In genomic region chr6:114659278-114659991, GRCm38 (mm10) we compare ENCODE assay signal across 13 mouse cellular contexts. TPM values are rescaled to one million over a fixed set of nuclear protein-coding genes. Genes with fewer than 3 reads are reported as not detected.
DNase-seq lines count a peak whose midpoint lies in the region; ATAC-seq and TF ChIP-seq lines count a peak whose summit lies in the region.
"Had no signal": no experiment of that assay in that cellular context is flagged by ENCODE, and none has a peak within 500 bp of the region (broad histone marks: within the 10 kb centered on the region; RNA-seq: fewer than 3 reads in every experiment).

No protein-coding gene starts in this region.

- WGBS in heart, embryonic 11.5 days (ENCODE audit: insufficient replicate concordance), result 38% methylated on average over 4 of the region's 4 CpGs
- whole genome bisulfite sequencing in liver, embryonic 15.5 days (ENCODE audit: insufficient replicate concordance), result 15% methylated on average over 4 of the region's 4 CpGs
- WGBS in stomach, embryonic 16.5 days, result 70% methylated on average over 4 of the region's 4 CpGs
- 81% methylated on average over 4 of the region's 4 CpGs for WGBS in hindbrain, embryonic 13.5 days

- H3K4me2 ChIP-seq in heart, embryonic 11.5 days, result no peak overlapping the region
- H3K4me2 ChIP-seq in liver, embryonic 15.5 days, result peak overlapping the region; percentile 67
- no peak overlapping the region for H3K4me2 ChIP-seq in stomach, embryonic 16.5 days (ENCODE audit: low read depth, low read length)
- H3K4me2 ChIP-seq in hindbrain, embryonic 13.5 days, result no peak overlapping the region
- H3K4me2 ChIP-seq: hindbrain, embryonic 12.5 days; midbrain, embryonic 12.5 days; neural tube, embryonic 13.5 days had no signal

- peak; percentile 84 for ATAC-seq in heart, embryonic 11.5 days (replicated peaks; ENCODE audit: insufficient number of reproducible peaks, low FRiP score, low TSS enrichment)
- ATAC-seq in liver, embryonic 15.5 days (ENCODE audit: insufficient read depth), result peak; percentile 95
- ATAC-seq in stomach, embryonic 16.5 days (ENCODE audit: insufficient read depth, low FRiP score), result 0 out of 2 replicates have a peak, but pooled peaks have one; percentile 44
- no peak for ATAC-seq in hindbrain, embryonic 13.5 days (ENCODE audit: low FRiP score)

- no peak for TF ChIP-seq CTCF in testis, adult 2 months (IDR thresholded peaks at IDR 0.05; ENCODE audit: control insufficient read depth, insufficient read depth, insufficient replicate concordance, low read depth, low read length)

- H3K4me3 ChIP-seq in heart, embryonic 11.5 days (ENCODE audit: low read depth, low read length), result no peak overlapping the region
- peak overlapping the region; percentile 17 for H3K4me3 ChIP-seq in testis, adult 2 months (ENCODE audit: control insufficient read depth, low read depth, low read length)
- H3K4me3 ChIP-seq in liver, embryonic 15.5 days (replicated peaks), result peak overlapping the region; percentile 27
- H3K4me3 ChIP-seq in stomach, embryonic 16.5 days (replicated peaks; ENCODE audit: low read length), result no peak overlapping the region
- no peak overlapping the region for H3K4me3 ChIP-seq in hindbrain, embryonic 13.5 days
- H3K4me3 ChIP-seq: hindbrain, embryonic 12.5 days; midbrain, embryonic 12.5 days; neural tube, embryonic 13.5 days had no signal

- TF ChIP-seq POLR2A in testis, adult 2 months (IDR thresholded peaks at IDR 0.05; ENCODE audit: control insufficient read depth, low read depth, low read length), result 0 out of 2 replicates have a peak, but pooled peaks have one; percentile 11

- DNase-seq in heart, adult 8-10 months (ENCODE audit: low spot score), result no peak
- DNase-seq in testis, postnatal 10 days (ENCODE audit: low spot score), result no peak
- no peak for DNase-seq in adrenal gland, postnatal 36 days
- DNase-seq: B cell, adult 2 months; kidney, adult 8-10 months had no signal

- H3K36me3 ChIP-seq in heart, embryonic 11.5 days (ENCODE audit: control insufficient read depth, insufficient read depth, low read length), result no peaks in the 10 kb centered on the region
- no peaks in the 10 kb centered on the region for H3K36me3 ChIP-seq in testis, adult 2 months (ENCODE audit: control insufficient read depth, insufficient read depth, low read length)
- H3K36me3 ChIP-seq in liver, embryonic 15.5 days (replicated peaks), result no peaks in the 10 kb centered on the region
- H3K36me3 ChIP-seq in stomach, embryonic 16.5 days (ENCODE audit: control insufficient read depth, insufficient read depth, low read length), result no peaks in the 10 kb centered on the region
- H3K36me3 ChIP-seq in hindbrain, embryonic 13.5 days, result no peaks in the 10 kb centered on the region
- H3K36me3 ChIP-seq: hindbrain, embryonic 12.5 days; midbrain, embryonic 12.5 days; neural tube, embryonic 13.5 days had no signal

- peak overlapping the region; percentile 43; the same call in 1 of the 2 replicates for H3K9ac ChIP-seq in heart, embryonic 11.5 days (ENCODE audit: low read depth, low read length)
- peak overlapping the region; percentile 33 for H3K9ac ChIP-seq in liver, embryonic 15.5 days
- H3K9ac ChIP-seq in stomach, embryonic 16.5 days (ENCODE audit: low read length), result no peak overlapping the region
- no peak overlapping the region for H3K9ac ChIP-seq in hindbrain, embryonic 13.5 days
- H3K9ac ChIP-seq: hindbrain, embryonic 12.5 days; midbrain, embryonic 12.5 days; neural tube, embryonic 13.5 days had no signal

- H3K9me3 ChIP-seq in heart, embryonic 11.5 days (replicated peaks; ENCODE audit: control insufficient read depth, low read length), result no peaks in the 10 kb centered on the region
- no peaks in the 10 kb centered on the region for H3K9me3 ChIP-seq in liver, embryonic 15.5 days (replicated peaks)
- no peaks in the 10 kb centered on the region for H3K9me3 ChIP-seq in stomach, embryonic 16.5 days (replicated peaks; ENCODE audit: control insufficient read depth, low read length)
- no peaks in the 10 kb centered on the region for H3K9me3 ChIP-seq in hindbrain, embryonic 13.5 days
- H3K9me3 ChIP-seq: hindbrain, embryonic 12.5 days; midbrain, embryonic 12.5 days; neural tube, embryonic 13.5 days had no signal

- H3K4me1 ChIP-seq in heart, embryonic 11.5 days (ENCODE audit: control insufficient read depth, insufficient read depth, low read length), result peaks cover 9% of the 10 kb centered on the region
- no peaks in the 10 kb centered on the region for H3K4me1 ChIP-seq in testis, adult 2 months (ENCODE audit: control insufficient read depth, insufficient read depth, low read length)
- peaks cover 45% of the 10 kb centered on the region for H3K4me1 ChIP-seq in liver, embryonic 15.5 days (replicated peaks)
- no peaks in the 10 kb centered on the region for H3K4me1 ChIP-seq in stomach, embryonic 16.5 days (ENCODE audit: control insufficient read depth, insufficient read depth, low read length)
- no peaks in the 10 kb centered on the region for H3K4me1 ChIP-seq in hindbrain, embryonic 13.5 days (replicated peaks)
- H3K4me1 ChIP-seq: hindbrain, embryonic 12.5 days; midbrain, embryonic 12.5 days; neural tube, embryonic 13.5 days had no signal

- no peaks in the 10 kb centered on the region for H3K27me3 ChIP-seq in heart, embryonic 11.5 days (ENCODE audit: control insufficient read depth, insufficient read depth, low read length)
- no peaks in the 10 kb centered on the region for H3K27me3 ChIP-seq in testis, adult 2 months (ENCODE audit: control insufficient read depth, insufficient read depth, low read length)
- H3K27me3 ChIP-seq in liver, embryonic 15.5 days, result no peaks in the 10 kb centered on the region
- no peaks in the 10 kb centered on the region for H3K27me3 ChIP-seq in stomach, embryonic 16.5 days (ENCODE audit: control insufficient read depth, insufficient read depth, low read length)
- 0 out of 2 replicates have a peak, but pooled peaks cover 9% of the 10 kb centered on the region for H3K27me3 ChIP-seq in hindbrain, embryonic 13.5 days
- H3K27me3 ChIP-seq: midbrain, embryonic 12.5 days had no signal

- H3K27ac ChIP-seq in heart, embryonic 11.5 days (ENCODE audit: low read depth, low read length), result 0 out of 2 replicates have a peak overlapping the region, but pooled peaks have one; percentile 25
- no peak overlapping the region for H3K27ac ChIP-seq in testis, adult 2 months (ENCODE audit: control insufficient read depth, insufficient read depth, low read depth, low read length)
- peak overlapping the region; percentile 93 for H3K27ac ChIP-seq in liver, embryonic 15.5 days (replicated peaks)
- no peak overlapping the region; the same call in 1 of the 2 replicates for H3K27ac ChIP-seq in stomach, embryonic 16.5 days (ENCODE audit: low read length)
- H3K27ac ChIP-seq in hindbrain, embryonic 13.5 days, result no peak overlapping the region
- H3K27ac ChIP-seq: hindbrain, embryonic 12.5 days; midbrain, embryonic 12.5 days; neural tube, embryonic 13.5 days had no signal

RNA-seq across cellular contexts. Expression of gene Atg7, which starts 16.5 kb away (rescaled TPM):
- 16.4 and 16.9 TPM in 2 replicates for polyA plus RNA-seq in heart, embryonic 11.5 days (2014; fragmentation: Nextera tagmentation; extraction: Ambion mirVana)
- 10 to 100 TPM; 11.5 to 13.1 (median 12.2) TPM for total RNA-seq in heart, adult 8-10 months (2022)
- 52.0 and 62.0 TPM in 2 replicates for polyA plus RNA-seq in testis, adult 2 months (2012; rRNA removed)
- polyA plus RNA-seq in liver, embryonic 15.5 days (2015; fragmentation: Nextera tagmentation; extraction: Ambion mirVana), result 12.5 and 13.5 TPM in 2 replicates
- 21.9 and 22.4 TPM in 2 replicates for polyA plus RNA-seq in stomach, embryonic 16.5 days (2015; fragmentation: Nextera tagmentation; extraction: Ambion mirVana)
- 18.2 and 20.2 TPM in 2 replicates for polyA plus RNA-seq in hindbrain, embryonic 13.5 days (2015; fragmentation: Nextera tagmentation; extraction: Ambion mirVana)
- 10 to 100 TPM; 28.4 to 31.7 TPM for total RNA-seq in adrenal gland, postnatal 36 days (2021)

Comparison
In these comparisons a context has a peak if more than half of its experiments do, and no peak if none do; other contexts are left out.
1. H3K27ac ChIP-seq: peak in heart, embryonic 11.5 days (single experiment) and liver, embryonic 15.5 days (single experiment); none in testis, adult 2 months (single experiment), stomach, embryonic 16.5 days (single experiment) and hindbrain, embryonic 13.5 days (single experiment).
2. H3K4me3 ChIP-seq: peak in testis, adult 2 months (single experiment) and liver, embryonic 15.5 days (single experiment); none in heart, embryonic 11.5 days (single experiment), stomach, embryonic 16.5 days (single experiment) and hindbrain, embryonic 13.5 days (single experiment).
3. H3K9ac ChIP-seq: peak in heart, embryonic 11.5 days (single experiment) and liver, embryonic 15.5 days (single experiment); none in stomach, embryonic 16.5 days (single experiment) and hindbrain, embryonic 13.5 days (single experiment).